ENCODE assay signal across 17 mouse cellular contexts in the genomic region with DNA sequence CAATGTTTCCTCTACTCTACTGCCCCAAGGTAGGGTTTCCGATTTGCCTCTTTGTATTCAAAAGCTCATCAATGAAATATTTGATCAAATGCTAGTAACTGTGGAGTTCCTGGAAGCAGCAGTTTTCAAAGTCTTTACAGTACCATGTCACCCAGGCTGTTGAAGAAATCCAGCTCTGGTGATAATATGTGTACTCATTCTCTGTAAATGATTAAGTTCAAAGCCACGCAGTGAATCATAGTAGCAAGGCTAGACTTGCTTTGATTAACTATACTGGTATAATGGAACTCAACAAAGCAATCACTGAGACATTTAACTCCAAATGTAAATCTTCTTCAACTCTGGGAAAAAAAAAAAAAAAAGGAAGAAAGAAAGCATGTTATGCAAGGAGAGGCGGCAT.
"Had no signal": no experiment of that assay in that cellular context is flagged by ENCODE, and none has a peak within 500 bp of the region (broad histone marks: within the 10 kb centered on the region; RNA-seq: fewer than 3 reads in every experiment).

No protein-coding gene starts in this region.

- H3K9ac ChIP-seq: lung, embryonic 15.5 days; midbrain, embryonic 13.5 days; midbrain, embryonic 15.5 days; neural tube, embryonic 12.5 days had no signal

- H3K9me3 ChIP-seq: lung, embryonic 15.5 days; megakaryocyte, embryonic 14.5 days; midbrain, embryonic 15.5 days; neural tube, embryonic 12.5 days had no signal

- H3K36me3 ChIP-seq: lung, embryonic 15.5 days; midbrain, embryonic 13.5 days; midbrain, embryonic 15.5 days; neural tube, embryonic 12.5 days had no signal

- ATAC-seq: lung, postnatal 0 days; midbrain, embryonic 13.5 days; midbrain, embryonic 15.5 days had no signal

- H3K4me2 ChIP-seq: lung, embryonic 15.5 days; midbrain, embryonic 11.5 days; midbrain, embryonic 13.5 days; midbrain, embryonic 15.5 days; neural tube, embryonic 12.5 days had no signal

- H3K4me1 ChIP-seq: lung, embryonic 15.5 days; megakaryocyte, embryonic 14.5 days; midbrain, embryonic 13.5 days; midbrain, embryonic 15.5 days; neural tube, embryonic 12.5 days had no signal

- H3K4me3 ChIP-seq: lung, embryonic 15.5 days; megakaryocyte, embryonic 14.5 days; midbrain, embryonic 13.5 days; midbrain, embryonic 15.5 days; neural tube, embryonic 12.5 days had no signal

- H3K27me3 ChIP-seq: lung, embryonic 15.5 days; megakaryocyte, embryonic 14.5 days; midbrain, embryonic 15.5 days; neural tube, embryonic 12.5 days had no signal

- H3K27ac ChIP-seq: lung, embryonic 15.5 days; macrophage; midbrain, embryonic 13.5 days; midbrain, embryonic 15.5 days; neural tube, embryonic 12.5 days had no signal

- DNase-seq: lung, adult 2 months; lung, postnatal 14 days; lung, postnatal 36 days; right cerebral cortex, postnatal 14 days; right cerebral cortex, postnatal 4 days; spleen, adult 18-20 months; thymus, adult 18-20 months; thymus, postnatal 14 days; thymus, postnatal 36 days had no signal
